Mouse (Mus musculus) Muller cell, postnatal 12 days (primary cell): ENCODE data around the gene Glyatl3.

Experiments used
- DNase-seq: peaks from one replicate; pipeline ENCODE4 v3.0.0-alpha.2; 2015; ENCODE audit errors: inconsistent ontology term

The Glyatl3 gene

GRCm38 (mm10) chr17:40868952-40869747, 45.0 kb downstream of the Glyatl3 start:
- DNase-seq, result no peak

- no peak for DNase-seq
Observed at GRCm38 (mm10) chr17:40855065-40855464, 59.1 kb downstream of the Glyatl3 start.
